Mouse (Mus musculus): ENCODE measurements at regions not wholly inside any gene's neighbourhood (a gene's known extent, or its start where the extent isn't known, plus 50 kb on each side); places are given as distances from the start of the nearest gene placed in this dataset.

GRCm38 (mm10) chr8:103373007-103373406 is 587.6 kb upstream of the Cdh11 start:
- no peak for TF ChIP-seq TCF12 (IDR thresholded peaks at IDR 0.05; ENCODE audit: insufficient read depth, poor library complexity, severe bottlenecking)
- TF ChIP-seq POLR2A (IDR thresholded peaks at IDR 0.05; ENCODE audit: insufficient read length, low read depth) = no peak
- no peak for TF ChIP-seq E2F4 (IDR thresholded peaks at IDR 0.05; ENCODE audit: insufficient read depth)
- no peak for TF ChIP-seq MAX (IDR thresholded peaks at IDR 0.05; ENCODE audit: low read depth)
- no peak for TF ChIP-seq POLR2AphosphoS2 (IDR thresholded peaks at IDR 0.05; ENCODE audit: insufficient read length, low read depth)

Data from myocyte (in vitro differentiated cells).